Mouse (Mus musculus) liver, postnatal 0 days (tissue): ENCODE measurements around the gene Hpgd. TPM values are rescaled to one million over a fixed set of nuclear protein-coding genes. Genes with fewer than 3 reads are reported as not detected.
"Not testable (repeated sequence)": the region's sequence is repeated elsewhere in the genome, so short reads cannot be mapped to it uniquely, and the experiment has no call there.

ENCODE experiments used
- ATAC-seq: fragments of 200-750 bp; cut with Nextera tagmentation; 2 replicates; pipeline ENCODE4 v1.8.0; 2017; ENCODE audit warnings: mild to moderate bottlenecking, moderate library complexity
- DNase-seq: peaks from one replicate; pipeline ENCODE4 v3.0.0-alpha.2; 2016
- H3K27ac ChIP-seq: fragments of 300-500 bp; sonication (generic); 2 replicates; pipeline ENCODE4 v1.5.1; 2014; ENCODE audit warnings: antibody characterized with exemption, moderate library complexity, mild to moderate bottlenecking, low read depth
- H3K27me3 ChIP-seq: fragments of 300-500 bp; sonication (generic); 2 replicates; pipeline ENCODE4 v1.6.1; 2014; ENCODE audit warnings: low read length, control low read depth, mixed read lengths; ENCODE audit not compliant: insufficient read depth
- H3K36me3 ChIP-seq: fragments of 300-500 bp; sonication (generic); replicated peaks from 2 replicates; pipeline ENCODE4 v1.6.1; 2014; ENCODE audit warnings: mild to moderate bottlenecking, control low read depth, low read length, moderate library complexity, mixed read lengths; ENCODE audit not compliant: insufficient read depth
- H3K4me1 ChIP-seq: fragments of 300-500 bp; sonication (generic); 2 replicates; pipeline ENCODE4 v1.6.1; 2014; ENCODE audit warnings: antibody characterized with exemption, mild to moderate bottlenecking, control low read depth; ENCODE audit not compliant: insufficient read depth
- H3K4me2 ChIP-seq: fragments of 300-500 bp; sonication (generic); 2 replicates; pipeline ENCODE4 v1.6.1; 2014; ENCODE audit warnings: low read depth, mild to moderate bottlenecking, low read length, moderate library complexity, mixed read lengths
- H3K4me3 ChIP-seq: fragments of 300-500 bp; sonication (generic); 2 replicates; pipeline ENCODE4 v1.5.1; 2014; ENCODE audit warnings: low read depth, low read length
- H3K9ac ChIP-seq: fragments of 300-500 bp; sonication (generic); replicated peaks from 2 replicates; pipeline ENCODE4 v1.6.1; 2014; ENCODE audit warnings: mild to moderate bottlenecking, moderate library complexity
- H3K9me3 ChIP-seq: fragments of 300-500 bp; sonication (generic); 2 replicates; pipeline ENCODE4 v1.6.1; 2016; ENCODE audit warnings: mild to moderate bottlenecking, control low read depth, low read length, mixed read lengths
- CTCF ChIP-seq: sonication (generic); IDR thresholded peaks from 2 replicates; pipeline ENCODE4 v1.5.1; 2016; ENCODE audit warnings: antibody characterized with exemption, low read depth
- EP300 ChIP-seq: IDR thresholded peaks from 2 replicates; pipeline ENCODE4 v1.6.1; 2016; ENCODE audit warnings: antibody characterized with exemption, low read depth, mild to moderate bottlenecking
- WGBS: fragments of 180-500 bp; shearing (Covaris S2); extraction: QIAGEN DNeasy Blood & Tissue Kit; methylation state at CpG from one replicate; pipeline ENCODE4 v1.1.7; 2014; ENCODE audit not compliant: insufficient replicate concordance; 5-methylcytosine and 5-hydroxymethylcytosine counted together
- polyA plus RNA-seq: library from polyadenylated mRNA; unstranded; fragments of >200 nt; fragmentation: Nextera tagmentation; extraction: Ambion mirVana; gene quantifications from 2 replicates; pipeline ENCODE4 v1.2.1, GENCODE M21; 2015

The Hpgd gene
- 70.1 and 74.2 TPM in 2 replicates for polyA plus RNA-seq

DNA sequence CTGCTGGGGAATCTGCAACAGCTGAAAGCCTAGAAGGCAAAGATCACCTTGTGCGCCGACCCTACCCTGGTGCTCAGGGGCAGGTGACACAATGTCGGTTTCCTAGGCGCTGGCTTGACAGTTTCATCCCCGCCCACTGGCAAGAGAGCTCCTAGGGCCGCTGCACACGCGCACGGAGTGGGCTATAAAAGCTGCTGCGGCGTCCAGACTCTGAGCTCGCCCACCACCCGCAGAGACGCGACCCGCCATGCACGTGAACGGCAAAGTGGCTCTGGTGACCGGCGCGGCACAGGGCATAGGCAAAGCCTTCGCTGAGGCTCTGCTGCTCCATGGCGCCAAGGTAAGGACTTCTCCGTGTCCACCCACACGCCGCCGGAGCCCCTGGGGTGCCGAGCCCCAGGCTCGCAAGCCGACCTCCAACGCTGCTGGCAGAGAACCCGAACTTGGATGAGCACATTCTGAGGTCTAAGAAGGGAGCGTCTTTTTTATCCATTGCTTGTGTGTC lies at the start of gene Hpgd:
TSS of gene Hpgd (plus strand) at position 213 of the 505 bp plus-strand sequence.
- Histone ChIP-seq H3K9ac (peak within 1 kb of the TSS; percentile 66), H3K4me1 (peaks cover 10% of the 10 kb centered on the region), H3K27ac (peak within 1 kb of the TSS; percentile 76), H3K9me3 (no peaks in the 10 kb centered on the region), H3K4me2 (peak within 1 kb of the TSS; percentile 70), H3K4me3 (peak within 1 kb of the TSS; percentile 63), H3K36me3 (no peaks in the 10 kb centered on the region), H3K27me3 (no peaks in the 10 kb centered on the region)
- no peak for TF ChIP-seq EP300
- no peak for TF ChIP-seq CTCF
- peak; percentile 73 for DNase-seq
- 1% methylated on average over 33 of the region's 33 CpGs for WGBS
- ATAC-seq: peak; percentile 90

DNA sequence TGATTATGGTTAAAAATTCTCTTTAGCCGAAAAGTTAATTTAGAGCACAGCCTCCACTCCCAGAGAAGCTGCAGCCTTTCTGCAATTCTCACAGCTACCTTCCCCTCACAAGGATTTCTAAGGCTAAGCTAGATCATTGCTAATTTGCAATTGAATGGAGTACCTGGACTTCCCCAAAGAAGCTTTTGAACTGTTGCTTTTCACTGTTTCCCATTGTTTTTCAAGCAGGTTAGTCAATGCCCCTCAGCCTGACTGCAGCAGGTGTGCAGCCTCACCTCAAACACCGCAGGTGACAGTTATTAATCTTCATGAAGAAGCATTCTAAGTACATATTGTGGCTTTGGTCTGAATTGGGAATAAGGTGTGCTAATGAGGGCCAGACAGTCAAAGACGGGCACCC lies 42.7 kb upstream of the Hpgd start:
- not testable (repeated sequence) for H3K4me1 ChIP-seq, H3K27me3 ChIP-seq, H3K9me3 ChIP-seq, H3K9ac ChIP-seq, DNase-seq, ATAC-seq, H3K36me3 ChIP-seq, H3K4me3 ChIP-seq, H3K27ac ChIP-seq, H3K4me2 ChIP-seq
- WGBS: 71% methylated on average over 3 of the region's 3 CpGs

DNA sequence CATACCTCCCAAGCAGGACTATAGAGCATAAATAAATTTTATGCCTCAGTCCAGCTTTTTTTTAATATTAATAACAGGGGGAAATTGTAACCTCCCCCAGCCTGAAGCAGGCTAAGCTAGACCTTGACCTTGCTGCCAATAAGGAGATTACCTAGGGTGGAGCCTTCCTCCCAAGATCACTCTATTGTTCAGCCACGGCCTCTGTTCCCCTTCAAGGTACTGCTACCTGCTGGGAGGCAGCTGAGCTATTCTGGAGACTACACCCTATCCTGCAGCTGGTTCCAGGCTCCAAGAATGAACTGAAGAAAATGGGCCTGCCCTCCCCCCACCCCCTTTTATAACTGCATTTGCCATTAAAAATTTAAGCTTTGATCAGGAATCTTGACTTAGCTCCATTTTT lies 42.1 kb upstream of the Hpgd start:
- TF ChIP-seq EP300: no peak
- TF ChIP-seq CTCF: no peak
- H3K27ac ChIP-seq: no peak overlapping the region
- ATAC-seq: no peak

DNA sequence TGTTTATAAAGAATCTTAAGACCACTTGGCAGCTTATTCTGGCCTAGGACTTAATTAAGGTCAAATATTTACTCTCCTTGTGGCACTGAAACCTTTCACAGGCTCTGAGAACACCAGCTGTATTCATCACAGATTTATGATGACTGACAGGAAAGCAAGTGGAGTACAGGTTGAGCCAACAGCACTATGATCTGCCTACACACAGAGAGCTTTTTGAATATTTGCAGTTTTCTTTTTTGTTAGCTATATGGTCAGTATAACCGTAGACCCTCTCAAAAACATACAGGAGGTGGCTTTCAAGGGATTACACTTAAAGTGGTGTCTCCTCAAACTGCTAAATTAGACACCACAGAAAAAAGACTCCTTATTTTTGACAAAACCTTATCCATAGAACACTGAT lies 33.2 kb upstream of the Hpgd start:
- H3K27me3 ChIP-seq: no peaks in the 10 kb centered on the region
- H3K9me3 ChIP-seq: no peaks in the 10 kb centered on the region; the same call in 1 of the 2 replicates

More for the DNA sequence above, 42.1 kb upstream of the Hpgd start:
- Histone ChIP-seq H3K36me3 (no peaks in the 10 kb centered on the region), H3K9me3 (no peaks in the 10 kb centered on the region), H3K4me2 (no peak overlapping the region), H3K4me3 (no peak overlapping the region), H3K4me1 (no peaks in the 10 kb centered on the region), H3K9ac (no peak overlapping the region), H3K27me3 (no peaks in the 10 kb centered on the region)
- DNase-seq: no peak
- WGBS: 40% methylated on average over 1 of the region's 1 CpGs

DNA sequence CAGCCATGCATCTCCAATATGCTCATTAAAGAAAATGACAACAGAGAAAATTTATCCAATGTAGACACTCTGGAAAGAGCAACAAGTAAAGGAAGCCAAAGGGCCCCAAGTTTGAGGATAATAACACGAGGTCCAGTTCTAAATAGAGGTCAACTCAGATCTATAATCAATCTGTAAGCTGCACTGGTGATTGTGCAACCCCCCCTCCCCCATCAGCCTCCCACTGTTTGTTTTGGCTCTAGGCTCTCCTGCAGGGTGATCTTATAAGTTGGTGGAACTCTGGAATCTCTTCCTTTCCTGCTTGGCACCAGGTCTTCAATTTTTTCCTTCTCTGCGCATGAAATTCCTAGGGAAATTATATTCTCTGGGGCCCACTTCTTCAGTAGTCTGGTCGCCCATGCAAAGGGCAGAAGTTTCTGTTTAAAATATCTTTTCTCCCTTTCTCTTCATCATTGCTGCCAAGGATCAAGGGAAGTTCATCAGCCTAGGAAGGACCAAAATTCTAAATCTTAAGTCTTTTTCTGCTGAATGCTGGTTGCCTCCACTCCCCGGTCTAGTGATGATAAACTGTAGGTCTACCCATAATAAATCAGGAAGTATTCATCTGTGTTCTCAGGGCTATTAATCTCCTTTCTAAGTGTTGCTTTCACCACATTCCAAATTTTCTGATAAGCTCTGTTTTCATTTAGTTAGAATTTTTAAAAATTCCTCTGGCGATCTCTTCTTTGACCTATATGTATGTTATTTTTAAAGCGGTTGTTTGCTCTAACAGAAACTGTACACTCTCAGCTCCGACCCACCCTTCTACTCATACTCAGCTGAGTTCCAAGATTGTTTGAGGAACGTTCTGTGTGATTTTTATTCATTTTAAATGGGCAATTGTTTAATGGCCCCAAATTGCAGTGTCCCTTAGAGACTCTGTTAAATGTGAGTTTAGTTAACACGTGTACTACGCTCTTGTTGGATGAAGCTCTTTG lies 24.4 kb upstream of the Hpgd start:
- peak; percentile 55 for DNase-seq
- Histone ChIP-seq H3K36me3 (no peaks in the 10 kb centered on the region), H3K4me2 (no peak overlapping the region), H3K9ac (no peak overlapping the region), H3K27ac (0 out of 2 replicates have a peak overlapping the region, but pooled peaks have one; percentile 29), H3K9me3 (no peaks in the 10 kb centered on the region), H3K27me3 (no peaks in the 10 kb centered on the region), H3K4me3 (no peak overlapping the region), H3K4me1 (peaks cover 9% of the 10 kb centered on the region)
- 64% methylated on average over 10 of the region's 10 CpGs for WGBS
- 0 out of 2 replicates have a peak, but pooled peaks have one; percentile 31 for ATAC-seq
- TF ChIP-seq EP300: no peak
- no peak for TF ChIP-seq CTCF

More for the DNA sequence above, 33.2 kb upstream of the Hpgd start:
- Histone ChIP-seq H3K4me1 (no peaks in the 10 kb centered on the region), H3K36me3 (no peaks in the 10 kb centered on the region), H3K27ac (no peak overlapping the region), H3K4me2 (no peak overlapping the region), H3K9ac (no peak overlapping the region), H3K4me3 (no peak overlapping the region)
- DNase-seq: no peak
- 72% methylated on average over 1 of the region's 1 CpGs for WGBS
- no peak for ATAC-seq
- TF ChIP-seq EP300 (no peak), CTCF (no peak)

DNA sequence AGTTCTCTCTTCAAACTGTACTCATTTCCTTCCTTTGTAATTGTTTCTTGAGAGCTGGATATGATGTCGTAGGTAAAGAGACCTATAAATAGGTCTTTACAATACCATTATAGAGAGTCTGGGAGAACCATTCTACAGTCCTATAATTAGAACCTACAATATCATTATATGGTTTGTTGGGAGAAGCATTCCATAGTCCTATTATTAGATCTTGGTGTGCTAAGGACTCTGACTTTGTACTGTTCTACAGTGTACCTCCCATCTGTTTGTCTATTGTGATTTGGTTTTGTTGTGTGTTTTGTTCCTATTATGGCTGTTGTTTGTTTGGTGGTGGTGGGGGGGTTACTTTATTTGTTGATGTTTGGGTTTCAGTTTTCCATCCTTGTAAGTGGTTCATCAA lies 21.5 kb upstream of the Hpgd start:
- Histone ChIP-seq H3K27ac (no peak overlapping the region), H3K4me1 (peaks cover 6% of the 10 kb centered on the region; the same call in 1 of the 2 replicates), H3K9me3 (no peaks in the 10 kb centered on the region), H3K4me2 (no peak overlapping the region), H3K36me3 (no peaks in the 10 kb centered on the region), H3K4me3 (no peak overlapping the region), H3K9ac (no peak overlapping the region), H3K27me3 (no peaks in the 10 kb centered on the region)
- ATAC-seq (no peak), DNase-seq (no peak)
- whole genome bisulfite sequencing: 76% methylated on average over 1 of the region's 1 CpGs
- no peak for TF ChIP-seq EP300
- TF ChIP-seq CTCF: no peak
